In the genomic region with DNA sequence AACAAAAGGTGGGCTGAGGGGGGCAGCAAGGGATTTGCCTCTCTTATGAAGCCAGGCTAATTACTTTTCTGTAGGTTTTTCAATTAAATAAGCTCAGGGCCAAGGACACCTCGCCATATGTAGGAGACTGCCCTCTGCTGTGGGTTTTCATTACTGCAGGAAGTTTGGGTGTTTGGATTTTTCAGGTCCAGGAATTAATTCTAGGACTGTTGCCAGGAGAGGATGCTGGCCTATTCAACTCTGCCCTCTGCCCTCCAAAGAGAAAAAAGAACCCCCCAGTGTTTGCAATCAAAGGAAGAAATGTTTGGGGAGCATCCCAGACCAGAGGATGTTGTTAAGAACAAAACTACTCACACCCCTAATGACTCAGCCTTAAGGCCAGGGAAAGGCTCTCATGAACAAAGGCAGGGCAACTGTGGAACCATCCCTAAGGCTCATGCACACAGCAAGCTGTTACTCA, we compare ENCODE assay signal across 9 mouse cellular contexts. TPM values are rescaled to one million over a fixed set of nuclear protein-coding genes. Genes with fewer than 3 reads are reported as not detected.
DNase-seq lines count a peak whose midpoint lies in the region; ATAC-seq and TF ChIP-seq lines count a peak whose summit lies in the region.
"Had no signal": no experiment of that assay in that cellular context is flagged by ENCODE, and none has a peak within 500 bp of the region (broad histone marks: within the 10 kb centered on the region; RNA-seq: fewer than 3 reads in every experiment).

No protein-coding gene starts in this region.

- intact Hi-C loops in left cerebral cortex, postnatal 36 days (cut with DNase I), result loop anchor here (2.0 to 10.0 kb wide), 4 partner anchors 62 to 378 kb away; no protein-coding TSS in a partner anchor

- no peak for TF ChIP-seq POLR2A in kidney, adult 2 months (IDR thresholded peaks at IDR 0.05; ENCODE audit: low read depth, low read length)

- H3K9me3 ChIP-seq in forebrain, embryonic 10.5 days, result no peaks in the 10 kb centered on the region
- H3K9me3 ChIP-seq in forebrain, embryonic 16.5 days (ENCODE audit: control insufficient read depth, low read length), result no peaks in the 10 kb centered on the region
- no peaks in the 10 kb centered on the region for H3K9me3 ChIP-seq in neural tube, embryonic 11.5 days (ENCODE audit: control insufficient read depth, low read length)
- H3K9me3 ChIP-seq: heart, embryonic 15.5 days had no signal

- H3K4me3 ChIP-seq in forebrain, embryonic 10.5 days, result no peak overlapping the region
- H3K4me3 ChIP-seq in forebrain, embryonic 16.5 days (replicated peaks; ENCODE audit: low read length), result no peak overlapping the region
- no peak overlapping the region for H3K4me3 ChIP-seq in kidney, adult 2 months (ENCODE audit: insufficient read depth, low read depth, low read length)
- H3K4me3 ChIP-seq in neural tube, embryonic 11.5 days (ENCODE audit: low read depth, low read length), result no peak overlapping the region
- H3K4me3 ChIP-seq: heart, embryonic 15.5 days had no signal

- H3K9ac ChIP-seq in forebrain, embryonic 16.5 days (replicated peaks; ENCODE audit: low read depth, low read length), result no peak overlapping the region
- no peak overlapping the region for H3K9ac ChIP-seq in neural tube, embryonic 11.5 days (ENCODE audit: low read length)
- H3K9ac ChIP-seq: heart, embryonic 15.5 days had no signal

- H3K27ac ChIP-seq in forebrain, embryonic 10.5 days, result peak overlapping the region; percentile 53; the same call in 1 of the 2 replicates
- no peak overlapping the region for H3K27ac ChIP-seq in forebrain, embryonic 16.5 days (ENCODE audit: low read length)
- no peak overlapping the region for H3K27ac ChIP-seq in kidney, adult 2 months (ENCODE audit: insufficient read depth, low read depth, low read length)
- no peak overlapping the region for H3K27ac ChIP-seq in neural tube, embryonic 11.5 days (ENCODE audit: low read depth, low read length)
- H3K27ac ChIP-seq: heart, embryonic 15.5 days had no signal

- H3K4me1 ChIP-seq in forebrain, embryonic 10.5 days, result peaks cover 26% of the 10 kb centered on the region
- H3K4me1 ChIP-seq in forebrain, embryonic 16.5 days (replicated peaks; ENCODE audit: control insufficient read depth, insufficient read depth, low read length), result peaks cover 16% of the 10 kb centered on the region
- H3K4me1 ChIP-seq in kidney, adult 2 months (ENCODE audit: control insufficient read depth, insufficient read depth, low read length), result no peaks in the 10 kb centered on the region
- no peaks in the 10 kb centered on the region; the same call in 1 of the 2 replicates for H3K4me1 ChIP-seq in neural tube, embryonic 11.5 days (ENCODE audit: control insufficient read depth, insufficient read depth, low read length)

- no peaks in the 10 kb centered on the region for H3K27me3 ChIP-seq in forebrain, embryonic 10.5 days (ENCODE audit: poor library complexity, severe bottlenecking)
- H3K27me3 ChIP-seq in forebrain, embryonic 16.5 days (replicated peaks; ENCODE audit: control insufficient read depth, insufficient read depth, low read length), result no peaks in the 10 kb centered on the region
- H3K27me3 ChIP-seq in kidney, adult 2 months (replicated peaks; ENCODE audit: control insufficient read depth, insufficient read depth, low read length), result no peaks in the 10 kb centered on the region
- no peaks in the 10 kb centered on the region for H3K27me3 ChIP-seq in neural tube, embryonic 11.5 days (ENCODE audit: control insufficient read depth, insufficient read depth, low read length)
- H3K27me3 ChIP-seq: heart, embryonic 15.5 days had no signal

- 3% methylated on average over 1 of the region's 1 CpGs for WGBS in forebrain, embryonic 10.5 days
- WGBS in forebrain, embryonic 16.5 days, result 0% methylated on average over 1 of the region's 1 CpGs
- 3% methylated on average over 1 of the region's 1 CpGs for WGBS in kidney, adult 2 months
- WGBS in neural tube, embryonic 11.5 days, result 4% methylated on average over 1 of the region's 1 CpGs

- no peak for ATAC-seq in forebrain, embryonic 16.5 days
- no peak for ATAC-seq in neural tube, embryonic 11.5 days (ENCODE audit: insufficient read depth, low FRiP score, low TSS enrichment)

- no peaks in the 10 kb centered on the region for H3K36me3 ChIP-seq in forebrain, embryonic 10.5 days (replicated peaks)
- no peaks in the 10 kb centered on the region for H3K36me3 ChIP-seq in forebrain, embryonic 16.5 days (ENCODE audit: control insufficient read depth, insufficient read depth)
- no peaks in the 10 kb centered on the region for H3K36me3 ChIP-seq in kidney, adult 2 months (ENCODE audit: control insufficient read depth, insufficient read depth, low read length)
- no peaks in the 10 kb centered on the region for H3K36me3 ChIP-seq in neural tube, embryonic 11.5 days (ENCODE audit: control insufficient read depth, insufficient read depth, low read length)
- H3K36me3 ChIP-seq: heart, embryonic 15.5 days had no signal

- peak; percentile 59 for TF ChIP-seq CTCF in kidney, adult 2 months (conservative IDR thresholded peaks at IDR 0.05; ENCODE audit: insufficient read depth, insufficient read length, low read depth, low read length)

- peak; percentile 55 for DNase-seq in forebrain, embryonic 10.5 days (ENCODE audit: extremely low spot score, low spot score)
- peak; percentile 45 for DNase-seq in cerebellum, adult 9-11 months
- peak; percentile 58 for DNase-seq in gastrocnemius, postnatal 10 days
- DNase-seq in kidney, adult 2 months, result peak; percentile 87
- DNase-seq in left cerebral cortex, postnatal 36 days (ENCODE audit: low spot score in 2 of 2), result peak; percentile 62 to 79
- DNase-seq in neural tube, embryonic 11.5 days (ENCODE audit: low spot score), result peak; percentile 60
- DNase-seq in yolk sac, embryonic 10.5 days (ENCODE audit: low spot score), result peak; percentile 29

- no peak overlapping the region for H3K4me2 ChIP-seq in forebrain, embryonic 16.5 days (ENCODE audit: low read length)
- H3K4me2 ChIP-seq in neural tube, embryonic 11.5 days (ENCODE audit: low read depth), result no peak overlapping the region
- H3K4me2 ChIP-seq: heart, embryonic 15.5 days had no signal

RNA-seq across cellular contexts. Expression of a gene that starts 40.4 kb away (rescaled TPM):
- polyA plus RNA-seq in forebrain, embryonic 10.5 days (2016; fragmentation: Nextera tagmentation; extraction: Ambion mirVana), result 2.3 and 2.6 TPM in 2 replicates
- 9.0 and 11.9 TPM in 2 replicates for polyA plus RNA-seq in forebrain, embryonic 16.5 days (2015; fragmentation: Nextera tagmentation; extraction: Ambion mirVana)
- total RNA-seq in gastrocnemius, postnatal 10 days (2021), result 1 to 10 TPM; 7.1 to 7.4 TPM
- 2.3 and 2.5 TPM in 2 replicates for polyA plus RNA-seq in kidney, adult 2 months (2012; rRNA removed)
- 100 to 1,000 TPM; 164 to 189 TPM for total RNA-seq in left cerebral cortex, postnatal 36 days (2021)
- 6.6 and 7.0 TPM in 2 replicates for polyA plus RNA-seq in neural tube, embryonic 11.5 days (2014; fragmentation: Nextera tagmentation; extraction: Ambion mirVana)

Comparison
In these comparisons a context has a peak if more than half of its experiments do, and no peak if none do; other contexts are left out.
1. DNase-seq: peak in every context shown above with its lines; median percentile 87 in kidney, adult 2 months; 70 in left cerebral cortex, postnatal 36 days; 60 in neural tube, embryonic 11.5 days; 58 in gastrocnemius, postnatal 10 days; 55 in forebrain, embryonic 10.5 days; 45 in cerebellum, adult 9-11 months; 29 in yolk sac, embryonic 10.5 days.